Mouse (Mus musculus) kidney, adult 10 weeks (tissue): ENCODE data around the gene Mfsd14a. TPM values are rescaled to one million over a fixed set of nuclear protein-coding genes. Genes with fewer than 3 reads are reported as not detected.

Experiments used
- polyA plus RNA-seq: library from polyadenylated mRNA; stranded (reverse); fragments of 350-450 nt; fragmentation: Illumina TruSeq; extraction: RNeasy Lipid Tissue Mini Kit (QIAGEN cat#74804); gene quantifications from one replicate; pipeline ENCODE4 v1.2.3, GENCODE M21; 2014; ENCODE audit warnings: low read depth, low replicate concordance

Mfsd14a gene
- 110 TPM for polyA plus RNA-seq

GRCm38 (mm10) chr3:116662463-116662863 lies at the start of gene Mfsd14a:
Gene Mfsd14a (minus strand): TSS chr3:116662677.

GRCm38 (mm10) chr3:116681160-116681559 lies 18.7 kb upstream of the Mfsd14a start, which contains the start of gene Gm43191:
Gene Gm43191 (minus strand): TSS chr3:116681260.

GRCm38 (mm10) chr3:116614295-116614892 lies 48.1 kb downstream of the Mfsd14a start, which contains the start of gene Trmt13:
Gene Trmt13 (minus strand): TSS chr3:116614587.

GRCm38 (mm10) chr3:116594728-116595602 lies 67.5 kb downstream of the Mfsd14a start, which contains the start of gene Sass6:
Gene Sass6 (plus strand): TSS chr3:116594982.

Other genes starting within 250 kb of the Mfsd14a start
- 18.8 TPM for gene Cdc14a, start 238.6 kb downstream of the Mfsd14a start, polyA plus RNA-seq
- 56.2 TPM for gene Rtca, start 154.5 kb downstream of the Mfsd14a start, polyA plus RNA-seq
- gene Dbt, start 149.6 kb downstream of the Mfsd14a start, polyA plus RNA-seq, result 156 TPM
- 0.16 TPM for gene Lrrc39, start 99.7 kb downstream of the Mfsd14a start, polyA plus RNA-seq
- gene Sass6, start 67.7 kb downstream of the Mfsd14a start, polyA plus RNA-seq, result 2.8 TPM
- 11.9 TPM for gene Trmt13, start 48.1 kb downstream of the Mfsd14a start, polyA plus RNA-seq
- not detected for gene Gm43191, start 18.6 kb upstream of the Mfsd14a start, polyA plus RNA-seq
- gene Slc35a3, start 50.2 kb upstream of the Mfsd14a start, polyA plus RNA-seq, result 184 TPM
- gene Agl, start 145.5 kb upstream of the Mfsd14a start, polyA plus RNA-seq, result 33.4 TPM
- gene Frrs1, start 196.8 kb upstream of the Mfsd14a start, polyA plus RNA-seq, result 31.8 TPM